Mouse (Mus musculus) myocyte (in vitro differentiated cells): Measurements from ENCODE around the gene Pilrb2.
"Not testable (repeated sequence)": the region's sequence is repeated elsewhere in the genome, so short reads cannot be mapped to it uniquely, and the experiment has no call there.

Source experiments
- MYOD1 ChIP-seq, 3 experiments: IDR thresholded peaks; one replicate each; pipeline ENCODE4 v1.6.1; 2011; ENCODE audit warnings: control low read depth in 2 of 3, low read depth in 2 of 3, mild to moderate bottlenecking in 2 of 3, moderate library complexity in 1 of 3; ENCODE audit not compliant: insufficient read length in 2 of 3, control insufficient read depth in 1 of 3
- POLR2A ChIP-seq: IDR thresholded peaks from one replicate; pipeline ENCODE4 v1.6.1; 2011; ENCODE audit warnings: low read depth, mild to moderate bottlenecking, control low read depth, moderate library complexity; ENCODE audit not compliant: insufficient read length
- POLR2AphosphoS2 ChIP-seq: IDR thresholded peaks from one replicate; pipeline ENCODE4 v1.6.1; 2011; ENCODE audit warnings: low read depth, control low read depth; ENCODE audit not compliant: insufficient read length
- TCF12 ChIP-seq: IDR thresholded peaks from one replicate; pipeline ENCODE4 v1.6.1; 2011; ENCODE audit warnings: mild to moderate bottlenecking, control low read depth; ENCODE audit not compliant: poor library complexity, insufficient read depth, severe bottlenecking
- USF1 ChIP-seq: IDR thresholded peaks from one replicate; pipeline ENCODE4 v1.6.1; 2011; ENCODE audit warnings: low read depth, mild to moderate bottlenecking, control low read depth, moderate library complexity

GRCm38 (mm10) chr5:137864008-137864407 is 7.6 kb downstream of the Pilrb2 start:
- TF ChIP-seq TCF12; POLR2A; MYOD1 (IDR thresholded peaks at IDR 0.05; ENCODE audit: control insufficient read depth in 1 of 3, insufficient read length in 2 of 3, low read depth in 2 of 3); USF1; POLR2AphosphoS2: not testable (repeated sequence)
